Mouse (Mus musculus) embryonic fibroblast, embryonic 13.5 days (primary cell): ENCODE results near the gene Pa2g4.

ENCODE experiments used
- CTCF ChIP-seq: IDR thresholded peaks from 2 replicates; pipeline ENCODE4 v1.5.1; 2011; ENCODE audit warnings: mild to moderate bottlenecking, control low read depth, low read length, moderate library complexity, borderline replicate concordance; ENCODE audit not compliant: insufficient read depth
- POLR2A ChIP-seq: IDR thresholded peaks from 2 replicates; pipeline ENCODE4 v1.6.1; 2011; ENCODE audit warnings: low read depth, mild to moderate bottlenecking, control low read depth, low read length, moderate library complexity

- TF ChIP-seq POLR2A (peak; percentile 59), CTCF (no peak)
Observed at GRCm38 (mm10) chr10:128524732-128525662, 40.8 kb downstream of the Pa2g4 start.
